Mouse (Mus musculus): ENCODE measurements around the gene Twist1.

The Twist1 gene

DNA sequence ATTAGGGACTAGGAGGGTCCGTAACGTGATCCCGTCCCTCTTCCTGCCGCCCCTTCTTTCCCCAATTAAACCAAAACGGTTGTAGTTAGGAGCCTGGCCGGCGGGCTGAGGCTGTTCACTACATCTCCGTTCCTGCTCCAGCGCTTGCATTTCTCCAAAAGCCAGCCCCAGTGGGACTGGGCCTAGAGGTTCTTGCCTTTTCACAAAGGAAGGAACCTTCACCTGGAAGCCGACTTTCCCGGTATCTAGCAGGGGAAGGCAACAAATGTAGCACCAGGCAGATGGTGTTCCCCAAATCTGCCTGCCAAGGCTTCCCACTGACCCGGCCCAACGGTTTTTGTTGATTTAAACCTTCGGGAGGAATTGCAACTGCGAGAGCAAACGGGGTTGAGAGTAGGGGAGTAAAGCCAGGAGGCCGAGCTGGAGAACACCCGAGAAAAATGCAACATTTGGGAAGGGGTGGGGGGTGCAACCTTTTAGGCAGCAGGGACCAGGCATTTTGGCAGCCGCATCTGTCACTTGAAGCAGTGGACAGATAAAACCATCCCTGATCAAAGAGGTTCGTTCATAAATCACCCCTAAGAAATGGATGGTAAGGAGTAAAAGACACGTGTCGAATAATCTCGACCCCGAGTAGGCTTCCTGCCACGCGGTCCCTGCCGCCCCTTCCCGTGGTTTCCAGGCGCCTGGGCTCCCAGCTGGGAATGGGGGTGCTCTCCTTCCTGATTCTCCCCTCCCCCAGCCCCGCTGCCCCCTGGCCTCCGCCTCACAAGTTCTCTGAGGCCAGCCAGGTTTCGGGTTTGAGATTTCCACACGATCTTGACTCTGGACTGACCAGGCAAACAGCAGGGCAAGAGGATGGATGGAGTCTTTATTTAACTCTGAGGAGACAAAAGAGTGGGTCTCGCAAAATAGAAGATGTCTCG lies 9.3 kb downstream of the Twist1 start:
- DNase-seq (ENCODE audit: low spot score): no peak

DNA sequence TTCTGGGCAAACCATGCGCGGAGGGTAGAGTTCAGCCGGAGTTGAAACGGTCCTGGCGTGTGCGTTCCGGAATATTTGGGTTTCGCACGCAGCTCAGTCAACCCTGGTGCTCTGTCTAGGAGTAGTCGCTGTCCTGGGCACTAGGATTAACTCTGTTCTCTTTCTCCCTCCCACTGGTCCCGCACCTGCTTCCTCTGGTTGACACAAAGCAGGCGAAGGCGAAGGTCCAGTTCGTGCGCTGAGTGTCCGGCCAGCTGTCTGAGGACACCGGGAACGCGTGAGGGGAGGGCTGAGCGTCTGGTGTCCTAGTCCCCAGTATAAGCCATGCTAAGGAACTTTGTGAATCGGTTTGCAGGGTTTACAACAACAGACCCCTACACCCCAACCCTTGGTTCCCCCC lies 10.0 kb downstream of the Twist1 start:
- DNase-seq (ENCODE audit: low spot score): no peak

DNA sequence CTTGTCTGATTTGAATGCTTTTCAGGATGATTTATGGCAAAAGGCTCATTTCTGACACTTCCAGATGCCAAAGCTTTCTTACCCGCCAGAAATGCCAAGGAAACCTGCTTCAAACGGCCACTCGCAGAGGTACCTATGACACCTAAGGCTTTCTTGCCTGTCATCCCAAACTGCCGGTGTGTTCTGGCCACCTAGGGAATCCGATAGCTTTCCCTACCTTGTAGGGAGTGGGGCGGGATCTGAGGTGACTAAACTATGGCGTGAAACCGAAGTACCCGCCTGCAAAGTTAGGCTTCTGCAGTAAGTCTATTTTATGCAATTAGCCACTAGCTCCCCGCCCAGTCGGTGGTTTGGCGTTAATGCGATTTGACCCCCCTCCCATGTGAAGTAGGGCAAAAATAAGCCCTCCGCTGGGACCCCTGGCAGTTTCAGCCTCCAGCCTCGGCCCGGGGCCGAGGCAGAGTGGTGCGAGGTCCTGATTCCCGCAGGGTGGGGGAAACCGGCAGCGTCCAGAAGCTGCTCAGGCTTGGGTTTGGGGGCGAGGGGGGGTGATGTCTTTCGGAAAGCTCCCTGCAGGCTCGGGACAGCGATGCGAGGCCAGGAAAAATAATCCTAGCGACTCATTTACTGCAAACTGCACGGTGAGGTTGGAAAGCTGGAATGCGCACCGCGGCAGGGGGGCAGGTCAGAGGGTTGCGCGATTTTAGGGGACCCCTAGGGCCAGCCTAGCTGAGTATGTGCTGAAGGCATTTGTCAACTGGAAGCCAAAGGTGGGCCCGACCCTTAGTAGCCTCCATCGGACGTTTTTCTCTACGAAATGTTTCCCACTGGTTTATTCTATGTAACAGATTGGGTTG lies 10.8 kb downstream of the Twist1 start:
- no peak for DNase-seq (ENCODE audit: low spot score)

DNA sequence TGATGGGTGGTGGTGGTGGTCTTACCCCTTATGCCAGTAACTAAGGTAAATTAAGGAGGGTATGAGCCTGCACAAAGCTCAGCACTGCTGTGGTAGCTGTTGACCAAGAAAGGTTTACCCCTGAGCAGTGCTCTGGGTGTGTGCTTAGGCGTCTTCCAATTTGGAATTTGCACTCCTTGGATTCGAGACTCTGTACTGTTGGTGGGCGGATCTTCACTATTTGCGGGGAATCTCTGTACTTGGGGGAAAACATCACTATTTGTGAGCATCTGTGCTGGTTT lies 11.4 kb downstream of the Twist1 start:
- no peak for DNase-seq (ENCODE audit: low spot score)

DNA sequence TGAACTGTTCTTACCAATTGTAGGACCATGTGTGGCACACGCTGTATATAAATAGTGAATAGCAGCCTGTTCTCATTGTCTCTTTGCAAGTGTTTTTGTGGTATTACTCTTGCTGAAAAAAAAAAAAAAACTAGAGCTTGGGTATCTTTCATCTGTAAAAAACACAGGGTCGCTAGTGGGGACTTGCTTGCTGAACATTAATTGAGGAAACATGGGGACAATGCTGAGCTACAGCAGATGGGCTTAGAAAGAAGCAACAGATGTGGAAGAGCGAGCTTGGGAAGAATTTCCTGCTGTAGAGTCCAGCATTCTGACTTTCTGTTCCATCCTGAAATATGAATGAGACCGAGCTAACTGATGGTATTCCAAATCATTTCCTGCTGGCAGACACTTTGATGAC lies 22.7 kb downstream of the Twist1 start:
- DNase-seq (ENCODE audit: low spot score): no peak

DNA sequence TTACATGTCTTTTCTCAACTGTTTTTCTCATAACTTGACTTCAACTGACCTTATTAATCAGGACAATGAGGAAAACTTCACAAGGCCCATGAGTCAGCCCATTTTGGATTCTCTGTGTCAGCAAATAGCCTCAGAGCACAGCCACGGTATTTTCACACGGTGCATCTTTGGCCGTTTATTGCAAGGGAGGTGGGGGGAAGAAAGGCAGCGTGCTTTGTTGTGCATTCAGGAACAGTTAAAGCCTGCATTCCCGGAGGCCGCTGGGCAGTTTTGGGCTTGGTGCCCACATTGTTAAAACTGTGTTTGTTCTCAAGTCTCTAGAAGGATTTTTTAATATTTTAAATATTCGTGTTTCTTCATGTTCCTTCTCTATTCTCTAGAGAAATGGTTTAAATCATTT lies 24.0 kb downstream of the Twist1 start:
- DNase-seq (ENCODE audit: low spot score): no peak

DNA sequence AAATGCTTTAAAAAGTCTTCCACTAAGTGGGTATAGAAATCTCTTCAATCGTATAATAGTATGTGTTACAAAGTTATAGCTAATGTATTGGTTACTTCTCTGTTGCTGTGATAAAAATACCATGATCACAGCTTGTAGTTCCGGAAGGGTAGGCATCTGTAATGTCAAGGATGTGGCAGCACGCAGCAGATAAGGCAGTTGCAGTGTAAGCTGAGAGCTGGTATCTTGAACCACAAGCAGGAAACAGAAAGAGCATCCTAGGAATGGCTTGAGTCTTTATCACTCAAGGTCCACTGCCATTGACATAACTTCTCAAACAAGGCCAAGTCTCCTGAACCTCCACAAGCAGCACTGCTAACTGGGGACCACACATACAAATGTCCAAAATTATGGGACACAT lies 35.7 kb downstream of the Twist1 start:
- DNase-seq (ENCODE audit: low spot score): no peak

Data from urinary bladder, postnatal 10 days (tissue).